Mouse (Mus musculus): Measurements from ENCODE around the gene BC051019. TPM values are rescaled to one million over a fixed set of nuclear protein-coding genes. Genes with fewer than 3 reads are reported as not detected.

Gene BC051019
- polyA plus RNA-seq, 1 experiment from 2014 or later, result 0.23 TPM

DNA sequence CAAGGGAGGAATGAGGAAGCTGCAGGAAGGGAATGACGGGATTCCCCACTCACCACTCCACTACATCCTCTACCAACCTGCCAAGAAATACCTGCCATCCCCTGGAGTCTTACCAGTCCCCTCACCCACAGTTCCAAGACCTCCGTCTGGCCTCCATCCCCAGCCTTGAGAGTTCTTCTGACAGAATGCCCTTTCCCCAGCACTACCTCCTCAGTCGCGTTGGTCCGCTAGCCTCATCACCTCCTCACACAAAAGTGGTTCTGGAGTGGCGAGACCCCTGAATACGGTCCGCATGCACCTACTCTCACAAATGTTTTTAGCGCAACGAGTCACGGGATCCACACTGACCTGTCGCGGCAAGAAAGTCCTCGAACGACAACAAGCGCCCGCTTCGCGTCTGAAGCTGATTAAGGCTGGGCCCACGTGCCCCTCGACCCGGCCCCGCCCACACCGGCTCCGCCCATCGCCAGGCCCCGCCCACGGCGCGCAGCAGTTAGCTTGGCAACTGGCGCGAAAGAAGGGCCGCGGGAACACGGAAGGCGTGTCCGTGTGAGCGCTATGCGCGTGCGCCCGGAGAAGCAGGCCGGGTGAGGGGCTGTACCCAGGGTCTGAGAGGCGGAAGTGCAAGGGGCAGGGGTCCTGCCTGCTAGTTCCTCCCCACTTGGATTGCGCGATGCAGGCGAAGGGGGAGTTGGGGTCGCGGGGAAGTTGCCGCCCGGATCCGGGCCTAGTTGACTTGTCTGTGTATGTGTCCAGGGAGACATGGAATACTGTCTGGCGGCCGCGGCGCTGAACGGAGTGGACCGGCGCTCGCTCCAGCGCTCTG is 20.2 kb downstream of the BC051019 start, which contains the start of the genes St5 and Akip1:
Gene St5 (minus strand): TSS at position 416 of the 826 bp plus-strand sequence.
Gene Akip1 (plus strand): TSS at position 501 of the 826 bp plus-strand sequence.
- under 1% methylated on average over 61 of the region's 61 CpGs for WGBS
- Histone ChIP-seq H3K27me3 (ENCODE audit: control insufficient read depth, insufficient read depth, low read length) (no peaks in the 10 kb centered on the region), H3K9ac (ENCODE audit: low read length) (peak within 1 kb of the TSS; percentile 82), H3K9me3 (replicated peaks; ENCODE audit: control insufficient read depth, low read length) (0 out of 2 replicates have a peak, but pooled peaks cover 3% of the 10 kb centered on the region), H3K4me2 (ENCODE audit: low read depth, low read length) (peak within 1 kb of the TSS; percentile 92), H3K36me3 (ENCODE audit: control insufficient read depth, insufficient read depth, low read length) (0 out of 2 replicates have a peak, but pooled peaks cover 3% of the 10 kb centered on the region), H3K27ac (ENCODE audit: low read length) (peak within 1 kb of the TSS; percentile 85), H3K4me3 (replicated peaks; ENCODE audit: low read length) (peak within 1 kb of the TSS; percentile 68), H3K4me1 (ENCODE audit: control insufficient read depth, insufficient read depth, low read length) (peaks cover 28% of the 10 kb centered on the region)
- peak; percentile 97 for ATAC-seq (ENCODE audit: insufficient read depth, low FRiP score)

DNA sequence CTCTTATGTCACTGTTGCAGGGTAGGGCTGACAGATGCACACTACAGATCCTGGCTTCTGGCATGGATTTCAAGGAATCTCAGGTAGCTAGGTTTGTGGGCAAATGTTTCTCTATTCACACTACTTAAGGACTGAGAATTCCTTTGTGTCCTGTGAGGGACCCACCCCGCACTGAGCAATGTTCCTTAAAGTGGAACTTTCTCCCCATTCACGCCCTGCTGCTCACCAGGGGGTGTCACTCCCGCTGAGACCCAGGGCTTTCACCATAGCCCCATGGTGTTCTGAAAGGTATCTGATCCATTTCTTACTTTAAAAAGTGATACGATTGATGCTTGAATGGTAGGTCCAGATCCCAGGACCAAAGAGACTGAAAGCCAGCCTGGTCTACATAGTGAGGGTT is 20.9 kb downstream of the BC051019 start:
- no peak overlapping the region for H3K9ac ChIP-seq (ENCODE audit: low read length)
- H3K4me1 ChIP-seq (ENCODE audit: control insufficient read depth, insufficient read depth, low read length), result peaks cover 23% of the 10 kb centered on the region
- peak overlapping the region; percentile 68 for H3K4me3 ChIP-seq (replicated peaks; ENCODE audit: low read length)
- H3K27ac ChIP-seq (ENCODE audit: low read length), result no peak overlapping the region
- 40% methylated on average over 4 of the region's 4 CpGs for WGBS
- H3K9me3 ChIP-seq (replicated peaks; ENCODE audit: control insufficient read depth, low read length), result 0 out of 2 replicates have a peak, but pooled peaks cover 3% of the 10 kb centered on the region
- H3K36me3 ChIP-seq (ENCODE audit: control insufficient read depth, insufficient read depth, low read length), result no peaks in the 10 kb centered on the region
- ATAC-seq (ENCODE audit: insufficient read depth, low FRiP score), result no peak
- peak overlapping the region; percentile 92 for H3K4me2 ChIP-seq (ENCODE audit: low read depth, low read length)
- H3K27me3 ChIP-seq (ENCODE audit: control insufficient read depth, insufficient read depth, low read length), result no peaks in the 10 kb centered on the region

DNA sequence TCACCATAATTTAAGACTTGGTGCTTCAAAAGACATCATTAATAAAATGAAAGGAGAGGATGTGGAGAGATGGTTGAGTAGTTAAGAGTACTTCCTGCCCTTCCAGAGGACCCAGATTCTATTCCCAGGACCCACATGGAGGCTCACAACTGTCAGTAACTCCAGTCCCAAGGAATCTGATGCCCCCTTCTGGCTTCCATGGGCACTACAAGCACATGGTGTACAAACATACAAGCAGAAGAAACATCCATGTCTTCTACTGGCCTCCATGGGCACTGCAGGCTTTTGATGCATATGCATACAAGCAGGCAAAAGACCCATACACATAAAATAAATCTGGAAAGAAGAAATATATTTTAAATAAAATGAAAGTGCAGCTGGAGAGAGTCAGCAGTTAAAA is 23.4 kb downstream of the BC051019 start:
- H3K9me3 ChIP-seq (replicated peaks; ENCODE audit: control insufficient read depth, low read length), result 0 out of 2 replicates have a peak, but pooled peaks cover 3% of the 10 kb centered on the region
- H3K27me3 ChIP-seq (ENCODE audit: control insufficient read depth, insufficient read depth, low read length), result no peaks in the 10 kb centered on the region
- no peak overlapping the region for H3K9ac ChIP-seq (ENCODE audit: low read length)
- no peak for ATAC-seq (ENCODE audit: insufficient read depth, low FRiP score)
- no peaks in the 10 kb centered on the region for H3K36me3 ChIP-seq (ENCODE audit: control insufficient read depth, insufficient read depth, low read length)
- H3K27ac ChIP-seq (ENCODE audit: low read length), result no peak overlapping the region
- no peak overlapping the region for H3K4me3 ChIP-seq (replicated peaks; ENCODE audit: low read length)
- H3K4me2 ChIP-seq (ENCODE audit: low read depth, low read length), result no peak overlapping the region
- H3K4me1 ChIP-seq (ENCODE audit: control insufficient read depth, insufficient read depth, low read length), result peaks cover 15% of the 10 kb centered on the region

DNA sequence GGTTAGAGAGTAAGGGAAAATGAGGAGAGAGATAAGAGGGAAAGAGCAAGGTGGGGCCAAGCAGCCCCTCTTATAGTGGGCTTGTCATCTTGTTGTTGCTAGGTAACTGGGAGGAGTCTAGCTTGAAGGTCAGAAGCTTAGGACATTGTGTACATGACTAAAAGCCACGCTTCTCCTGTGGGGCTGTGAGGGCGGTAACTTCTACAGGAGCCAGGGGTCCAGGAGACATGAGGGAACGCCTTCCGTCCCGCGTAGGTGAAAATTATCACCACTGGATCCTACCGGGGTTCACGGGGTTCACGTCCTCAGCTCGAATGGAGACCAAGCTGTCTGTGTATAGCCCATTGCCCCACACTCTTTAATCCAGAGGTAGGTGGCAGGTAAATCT is 28.3 kb downstream of the BC051019 start:
- no peak for ATAC-seq (ENCODE audit: insufficient read depth, low FRiP score)
- Histone ChIP-seq H3K9me3 (replicated peaks; ENCODE audit: control insufficient read depth, low read length) (0 out of 2 replicates have a peak, but pooled peaks cover 2% of the 10 kb centered on the region), H3K9ac (ENCODE audit: low read length) (no peak overlapping the region), H3K4me3 (replicated peaks; ENCODE audit: low read length) (no peak overlapping the region), H3K4me1 (ENCODE audit: control insufficient read depth, insufficient read depth, low read length) (0 out of 2 replicates have a peak, but pooled peaks cover 3% of the 10 kb centered on the region), H3K27me3 (ENCODE audit: control insufficient read depth, insufficient read depth, low read length) (no peaks in the 10 kb centered on the region), H3K4me2 (ENCODE audit: low read depth, low read length) (no peak overlapping the region), H3K27ac (ENCODE audit: low read length) (no peak overlapping the region), H3K36me3 (ENCODE audit: control insufficient read depth, insufficient read depth, low read length) (no peaks in the 10 kb centered on the region)
- WGBS, result 88% methylated on average over 10 of the region's 10 CpGs

DNA sequence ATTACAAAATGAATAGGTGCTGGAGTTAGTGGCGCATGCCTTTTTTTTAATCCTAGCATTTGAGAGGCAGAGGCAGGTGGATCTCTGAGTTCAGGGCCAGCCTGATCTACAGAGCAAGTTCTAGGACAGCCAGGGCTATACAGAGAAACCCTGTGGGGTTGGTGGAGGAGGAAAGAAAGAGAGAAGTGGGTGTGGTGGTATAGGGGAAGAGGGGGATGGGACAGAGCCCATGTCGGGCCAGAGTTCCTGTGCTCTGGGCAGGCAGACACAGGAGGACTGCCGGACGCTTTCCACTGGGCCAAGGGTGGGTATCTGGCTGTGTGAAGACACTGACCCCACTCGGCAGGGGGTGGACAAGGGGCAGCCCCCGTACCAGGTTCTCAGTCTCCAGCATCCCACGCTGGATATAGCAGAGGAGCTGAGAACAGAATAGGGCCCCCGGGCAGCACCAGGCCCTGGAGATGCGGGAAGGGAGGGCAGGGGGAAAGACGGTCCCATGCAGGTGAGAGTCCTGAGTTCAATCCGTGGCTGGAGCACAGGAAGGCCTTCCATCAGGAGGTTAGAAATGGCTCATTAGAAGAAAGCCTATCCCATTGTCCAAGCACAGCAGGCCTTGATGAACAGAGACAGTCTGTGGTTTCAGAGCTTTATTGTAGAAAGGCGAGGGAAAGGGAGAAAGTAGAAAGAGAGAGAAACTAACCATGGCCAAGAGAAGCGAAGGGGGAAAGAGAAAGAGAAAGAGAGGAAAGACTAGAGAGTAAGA is 28.9 kb downstream of the BC051019 start:
- no peaks in the 10 kb centered on the region for H3K27me3 ChIP-seq (ENCODE audit: control insufficient read depth, insufficient read depth, low read length)
- no peak overlapping the region for H3K27ac ChIP-seq (ENCODE audit: low read length)
- no peak overlapping the region for H3K9ac ChIP-seq (ENCODE audit: low read length)
- H3K4me3 ChIP-seq (replicated peaks; ENCODE audit: low read length), result no peak overlapping the region
- no peak for ATAC-seq (ENCODE audit: insufficient read depth, low FRiP score)
- no peak overlapping the region for H3K4me2 ChIP-seq (ENCODE audit: low read depth, low read length)
- H3K36me3 ChIP-seq (ENCODE audit: control insufficient read depth, insufficient read depth, low read length), result no peaks in the 10 kb centered on the region
- WGBS, result 85% methylated on average over 13 of the region's 13 CpGs
- H3K9me3 ChIP-seq (replicated peaks; ENCODE audit: control insufficient read depth, low read length), result no peaks in the 10 kb centered on the region
- 0 out of 2 replicates have a peak, but pooled peaks cover 3% of the 10 kb centered on the region for H3K4me1 ChIP-seq (ENCODE audit: control insufficient read depth, insufficient read depth, low read length)

DNA sequence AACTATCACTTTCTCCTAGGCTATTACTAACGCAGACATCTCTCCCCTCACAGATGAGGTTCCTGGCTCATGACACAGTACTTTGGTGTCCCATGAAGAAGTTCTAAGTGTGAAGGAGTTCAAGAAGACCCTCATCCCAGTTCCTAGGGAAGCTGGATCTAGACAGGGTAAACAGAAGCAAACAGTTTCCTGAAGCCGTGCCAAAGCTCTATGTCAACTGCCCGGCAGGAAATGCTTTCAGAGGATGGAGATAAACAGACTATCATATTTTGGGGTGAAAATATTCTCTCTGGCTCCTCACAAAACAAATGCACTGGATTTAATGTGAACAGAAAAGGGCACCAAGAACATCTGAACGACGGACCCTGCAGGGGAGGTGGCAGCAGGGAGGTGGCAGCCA is 32.7 kb downstream of the BC051019 start:
- Histone ChIP-seq H3K36me3 (ENCODE audit: control insufficient read depth, insufficient read depth, low read length) (no peaks in the 10 kb centered on the region), H3K27ac (ENCODE audit: low read length) (peak overlapping the region; percentile 25; the same call in 1 of the 2 replicates), H3K4me3 (replicated peaks; ENCODE audit: low read length) (no peak overlapping the region), H3K4me1 (ENCODE audit: control insufficient read depth, insufficient read depth, low read length) (0 out of 2 replicates have a peak, but pooled peaks cover 3% of the 10 kb centered on the region), H3K9me3 (replicated peaks; ENCODE audit: control insufficient read depth, low read length) (no peaks in the 10 kb centered on the region), H3K4me2 (ENCODE audit: low read depth, low read length) (no peak overlapping the region), H3K27me3 (ENCODE audit: control insufficient read depth, insufficient read depth, low read length) (no peaks in the 10 kb centered on the region), H3K9ac (ENCODE audit: low read length) (no peak overlapping the region)
- 61% methylated on average over 5 of the region's 5 CpGs for WGBS
- no peak for ATAC-seq (ENCODE audit: insufficient read depth, low FRiP score)

DNA sequence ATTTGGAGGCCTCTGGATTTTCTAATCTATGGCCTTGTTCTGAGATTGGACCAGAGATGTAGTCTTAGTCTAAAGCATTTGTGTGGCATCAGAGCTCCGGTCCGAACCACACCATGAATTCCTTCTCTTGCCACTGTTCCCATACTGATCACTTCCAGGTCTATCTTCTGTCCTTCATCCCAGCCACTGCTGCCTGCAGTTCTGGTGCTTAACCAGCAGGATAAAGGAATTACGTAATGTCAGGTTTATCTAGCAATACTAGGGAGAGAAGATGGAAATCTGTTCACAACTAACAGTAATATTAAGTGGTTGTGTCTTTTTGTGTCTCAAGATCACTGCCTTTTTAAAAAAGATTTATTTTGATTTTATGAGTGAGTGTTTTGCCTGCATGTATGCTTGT is 33.5 kb downstream of the BC051019 start:
- Histone ChIP-seq H3K9me3 (replicated peaks; ENCODE audit: control insufficient read depth, low read length) (no peaks in the 10 kb centered on the region), H3K9ac (ENCODE audit: low read length) (no peak overlapping the region), H3K27ac (ENCODE audit: low read length) (no peak overlapping the region), H3K27me3 (ENCODE audit: control insufficient read depth, insufficient read depth, low read length) (no peaks in the 10 kb centered on the region), H3K4me1 (ENCODE audit: control insufficient read depth, insufficient read depth, low read length) (0 out of 2 replicates have a peak, but pooled peaks cover 3% of the 10 kb centered on the region), H3K4me3 (replicated peaks; ENCODE audit: low read length) (no peak overlapping the region), H3K36me3 (ENCODE audit: control insufficient read depth, insufficient read depth, low read length) (no peaks in the 10 kb centered on the region), H3K4me2 (ENCODE audit: low read depth, low read length) (no peak overlapping the region)
- ATAC-seq (ENCODE audit: insufficient read depth, low FRiP score), result no peak
- 87% methylated on average over 3 of the region's 3 CpGs for WGBS

DNA sequence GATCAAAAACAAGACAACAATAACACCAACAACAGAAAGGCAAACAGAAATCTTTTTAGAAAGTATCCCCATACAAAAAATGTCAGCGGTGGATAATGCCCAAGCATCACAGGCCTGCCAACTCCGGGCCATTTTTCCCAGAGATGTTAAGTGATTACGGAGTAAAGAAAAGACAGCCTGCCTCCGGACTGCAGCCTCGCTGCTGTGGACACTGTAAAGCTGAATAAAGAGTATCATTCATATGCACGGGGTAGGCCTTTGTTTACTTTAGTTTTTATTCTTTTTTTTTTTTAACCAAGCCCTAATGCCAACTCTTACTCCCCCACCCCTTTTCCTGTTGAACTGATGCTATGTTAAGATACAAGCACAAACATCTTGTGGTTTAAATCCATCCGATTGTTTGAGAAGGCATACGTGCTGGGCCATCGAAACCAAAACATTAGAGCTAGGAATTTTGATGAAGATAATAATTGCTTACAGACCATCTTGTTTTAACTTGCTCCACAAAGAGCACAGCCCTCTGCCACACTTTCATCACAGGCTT is 37.0 kb downstream of the BC051019 start:
- Histone ChIP-seq H3K27ac (ENCODE audit: low read length) (no peak overlapping the region), H3K36me3 (ENCODE audit: control insufficient read depth, insufficient read depth, low read length) (no peaks in the 10 kb centered on the region), H3K9ac (ENCODE audit: low read length) (no peak overlapping the region), H3K4me3 (replicated peaks; ENCODE audit: low read length) (no peak overlapping the region), H3K9me3 (replicated peaks; ENCODE audit: control insufficient read depth, low read length) (no peaks in the 10 kb centered on the region), H3K27me3 (ENCODE audit: control insufficient read depth, insufficient read depth, low read length) (no peaks in the 10 kb centered on the region), H3K4me2 (ENCODE audit: low read depth, low read length) (peak overlapping the region; percentile 10; the same call in 1 of the 2 replicates), H3K4me1 (ENCODE audit: control insufficient read depth, insufficient read depth, low read length) (0 out of 2 replicates have a peak, but pooled peaks cover 3% of the 10 kb centered on the region)
- WGBS, result 21% methylated on average over 9 of the region's 9 CpGs
- no peak for ATAC-seq (ENCODE audit: insufficient read depth, low FRiP score)
